Mouse (Mus musculus) regulatory T cell (primary cell): ENCODE data around the gene Atxn1.

Experiments
- in situ Hi-C: fragments of 300-600 bp; cut with MboI, MseI; formaldehyde crosslinking; loops from one replicate; pipeline ENCODE4 v1.15.1; 2025; ENCODE audit warnings: high pct_unique_total_duplicates

The Atxn1 gene

GRCm38 (mm10) chr13:45538532-45539204, 426.1 kb downstream of the Atxn1 start:
- in situ Hi-C loops: no loop called here

DNA sequence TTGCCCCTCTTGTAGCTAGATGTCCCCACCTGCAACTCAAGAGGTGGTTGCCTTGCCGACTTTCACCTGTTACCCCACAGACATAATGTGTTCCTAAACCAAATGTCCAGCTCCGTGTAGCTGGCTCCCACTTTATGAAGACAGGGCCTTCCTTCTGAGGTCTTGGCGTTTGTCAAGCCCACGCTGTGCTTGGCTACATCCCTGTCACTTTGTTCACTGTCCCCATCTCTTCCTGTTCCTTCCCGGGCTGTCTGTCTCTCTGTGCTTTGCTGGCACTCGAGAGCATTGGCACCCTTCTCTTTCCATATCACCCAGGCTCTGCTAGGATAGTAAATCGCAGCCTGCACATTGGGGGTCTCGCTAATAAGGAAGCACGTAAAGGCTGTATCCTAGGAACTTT, 426.7 kb downstream of the Atxn1 start:
- in situ Hi-C loops: no loop called here

- in situ Hi-C loops: no loop called here
Observed at GRCm38 (mm10) chr13:45537110-45537509, 427.7 kb downstream of the Atxn1 start.

GRCm38 (mm10) chr13:45535731-45536453, 428.9 kb downstream of the Atxn1 start:
- in situ Hi-C loops: no loop called here

DNA sequence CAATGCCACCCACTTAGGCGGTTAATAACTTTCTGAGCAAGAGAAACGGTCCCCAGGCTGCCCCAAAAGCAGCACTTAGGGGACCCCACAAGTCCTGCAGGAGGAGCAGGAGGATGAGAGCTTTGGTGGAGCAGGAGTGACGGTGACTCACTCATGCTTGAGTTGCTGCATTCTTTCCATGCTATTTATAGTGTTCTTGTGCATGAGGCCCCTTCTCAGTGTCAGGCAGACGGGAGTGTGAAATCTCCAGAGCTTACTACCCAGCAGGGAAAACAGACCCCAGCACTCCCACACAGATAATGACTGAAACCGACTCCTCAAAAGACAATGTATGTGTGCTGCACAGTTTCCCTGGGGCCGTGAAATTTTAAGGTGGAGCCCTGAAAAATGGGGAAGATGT, 434.1 kb downstream of the Atxn1 start:
- in situ Hi-C loops: no loop called here

DNA sequence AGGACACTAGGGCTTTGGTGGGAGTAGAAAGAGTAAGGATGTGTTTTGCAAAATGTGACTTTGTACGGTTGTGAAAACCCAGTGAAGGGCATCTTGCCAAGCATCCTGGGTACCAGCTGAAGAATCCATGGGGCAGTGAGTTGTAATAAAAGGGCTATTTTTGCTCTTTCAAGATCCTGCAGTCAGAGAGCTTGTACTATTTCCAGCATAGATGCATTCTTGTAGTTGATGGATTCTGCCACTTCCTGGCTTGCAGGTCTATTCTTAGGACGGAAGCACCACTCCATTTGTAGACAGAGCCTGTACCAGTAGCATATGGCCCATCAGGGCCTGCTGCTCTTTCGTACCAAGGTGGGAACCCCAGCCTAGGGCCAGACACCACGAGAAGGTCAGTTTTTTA, 436.0 kb downstream of the Atxn1 start:
- in situ Hi-C loops: no loop called here

- in situ Hi-C loops: no loop called here
Observed at GRCm38 (mm10) chr13:45527232-45527964, 437.4 kb downstream of the Atxn1 start.

- in situ Hi-C loops: no loop called here
Observed at GRCm38 (mm10) chr13:45526230-45526629, 438.6 kb downstream of the Atxn1 start.

DNA sequence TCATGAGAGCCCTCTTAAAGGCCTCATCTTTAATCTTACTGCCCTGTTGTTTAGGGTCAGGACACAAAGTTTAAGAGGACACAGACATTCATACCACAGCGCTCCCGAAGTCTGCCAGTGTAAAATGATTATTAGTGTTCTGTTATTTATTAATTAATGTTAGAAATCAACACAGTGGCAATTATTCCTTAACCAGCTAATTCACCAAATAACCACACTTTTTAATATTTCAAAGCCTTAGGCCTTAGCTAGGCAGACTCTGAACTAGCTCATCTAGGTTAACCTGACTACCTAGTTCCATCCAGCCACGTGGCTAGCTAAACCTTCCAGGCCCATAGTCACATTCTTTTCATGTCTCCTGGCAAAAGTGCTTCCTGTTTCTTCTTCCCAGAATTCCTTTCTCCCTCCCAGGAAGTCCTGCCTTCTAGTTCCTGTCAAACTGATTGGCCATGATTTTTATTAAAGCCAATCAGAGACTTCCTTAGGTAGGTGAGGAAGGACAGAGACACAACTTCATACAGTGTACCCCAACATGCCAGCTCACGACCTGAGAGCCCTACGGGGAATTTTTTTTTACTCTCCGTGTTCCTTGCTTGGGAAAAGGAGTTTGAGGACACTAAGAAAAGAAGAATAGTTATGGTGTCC, 439.9 kb downstream of the Atxn1 start:
- in situ Hi-C loops: no loop called here

DNA sequence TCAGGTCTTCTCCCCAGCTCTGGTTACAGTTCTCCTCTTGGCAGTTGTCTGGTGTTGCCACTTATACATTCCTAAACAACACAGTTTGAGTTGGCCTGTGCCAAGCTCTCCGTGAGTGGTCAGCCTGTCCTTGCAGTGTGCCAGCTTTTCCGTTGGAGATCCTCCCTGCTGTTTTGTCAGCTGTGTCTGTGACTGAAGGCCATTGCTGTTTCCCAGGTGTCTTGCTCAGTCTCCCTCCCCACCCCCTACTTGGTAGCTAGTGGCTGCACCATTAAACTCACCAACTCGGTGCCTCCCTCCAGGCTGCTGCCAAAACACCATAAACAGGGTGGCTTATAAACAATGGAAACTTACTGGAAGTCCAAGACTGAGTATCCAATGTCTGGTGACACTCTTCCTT, 440.5 kb downstream of the Atxn1 start:
- in situ Hi-C loops: no loop called here

DNA sequence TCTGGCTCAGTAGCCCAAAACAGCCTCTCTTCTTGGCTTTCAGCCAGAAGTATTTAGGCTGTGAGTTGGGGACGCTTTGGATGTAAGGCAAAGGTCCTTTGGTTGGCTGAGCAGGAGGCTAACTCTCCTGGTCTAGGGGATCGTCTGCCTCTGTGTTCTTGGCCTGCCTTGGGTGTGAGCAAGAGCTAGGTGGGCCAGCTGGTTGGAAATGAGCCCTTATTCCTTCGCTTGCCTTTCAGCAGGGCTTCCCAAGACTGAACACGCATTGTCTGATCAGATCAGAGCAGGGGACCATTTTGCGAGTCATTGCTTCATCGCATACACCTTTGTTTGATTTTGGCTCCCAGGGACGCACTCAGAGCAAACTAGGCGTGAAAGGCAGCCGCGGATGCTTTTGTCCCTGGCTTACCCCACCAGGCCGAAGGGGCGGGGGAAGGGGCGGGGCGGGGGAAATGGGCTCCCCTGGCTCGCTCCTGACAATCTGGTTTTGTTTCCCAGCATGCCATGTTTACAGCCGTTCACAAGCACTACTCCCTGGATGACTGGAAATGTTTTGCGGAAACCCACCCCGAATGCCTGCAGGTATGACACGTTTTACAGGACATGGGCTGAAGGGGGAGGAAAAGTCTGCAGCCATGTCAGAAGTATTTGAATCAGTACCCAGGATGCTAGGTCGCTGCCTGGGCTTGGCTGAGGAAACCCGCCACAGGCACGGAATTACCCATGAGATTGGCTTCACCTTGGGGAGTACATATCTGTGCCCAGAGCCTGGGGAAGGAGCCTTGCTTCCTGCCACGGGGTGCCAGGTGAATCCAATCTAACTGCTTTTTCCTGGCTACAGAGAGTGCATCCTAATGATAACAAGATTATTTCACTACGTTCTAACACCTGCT, 448.1 kb downstream of the Atxn1 start:
- in situ Hi-C loops: no loop called here

- in situ Hi-C loops: no loop called here
Observed at GRCm38 (mm10) chr13:45514832-45515422, 449.9 kb downstream of the Atxn1 start.

DNA sequence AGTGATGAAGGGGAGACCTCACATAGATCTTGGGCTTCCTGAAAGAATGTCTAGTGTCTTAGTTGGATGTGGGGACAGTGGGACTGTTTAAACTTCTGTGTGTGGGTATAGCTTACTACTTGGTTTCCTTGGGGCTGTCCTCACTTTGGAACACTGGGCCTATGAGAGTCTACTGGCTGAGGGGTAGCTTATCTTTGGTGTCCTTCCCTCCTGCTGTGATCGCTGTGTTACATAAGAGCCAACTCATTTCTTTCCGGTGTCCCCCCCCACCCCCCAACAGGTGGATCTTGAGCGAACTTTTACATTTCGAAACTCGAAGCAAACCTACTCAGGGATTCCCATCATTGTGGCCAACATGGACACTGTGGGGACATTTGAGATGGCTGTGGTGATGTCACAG, 450.7 kb downstream of the Atxn1 start:
- in situ Hi-C loops: no loop called here

- in situ Hi-C loops: no loop called here
Observed at GRCm38 (mm10) chr13:45513009-45513984, 451.5 kb downstream of the Atxn1 start.

DNA sequence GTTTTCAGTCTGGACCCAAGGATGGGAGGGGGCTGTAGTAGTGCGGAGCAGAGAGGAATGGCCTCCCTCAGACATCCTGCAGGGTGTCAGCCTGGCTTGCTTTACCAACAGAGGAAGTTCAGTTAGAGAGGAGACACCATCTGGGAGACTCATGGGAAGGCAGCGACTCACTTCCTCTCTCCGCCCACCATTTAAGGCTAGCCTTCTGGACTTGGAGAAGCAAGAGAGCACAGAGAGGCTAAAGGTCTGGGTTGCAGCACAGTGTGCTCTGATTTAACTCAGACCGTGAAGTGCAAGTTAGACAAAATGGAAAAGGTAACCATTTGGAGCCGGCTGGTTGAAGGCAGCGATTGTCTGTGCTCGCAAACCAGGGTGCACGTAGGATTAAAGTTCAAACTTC, 452.3 kb downstream of the Atxn1 start:
- in situ Hi-C loops: no loop called here

DNA sequence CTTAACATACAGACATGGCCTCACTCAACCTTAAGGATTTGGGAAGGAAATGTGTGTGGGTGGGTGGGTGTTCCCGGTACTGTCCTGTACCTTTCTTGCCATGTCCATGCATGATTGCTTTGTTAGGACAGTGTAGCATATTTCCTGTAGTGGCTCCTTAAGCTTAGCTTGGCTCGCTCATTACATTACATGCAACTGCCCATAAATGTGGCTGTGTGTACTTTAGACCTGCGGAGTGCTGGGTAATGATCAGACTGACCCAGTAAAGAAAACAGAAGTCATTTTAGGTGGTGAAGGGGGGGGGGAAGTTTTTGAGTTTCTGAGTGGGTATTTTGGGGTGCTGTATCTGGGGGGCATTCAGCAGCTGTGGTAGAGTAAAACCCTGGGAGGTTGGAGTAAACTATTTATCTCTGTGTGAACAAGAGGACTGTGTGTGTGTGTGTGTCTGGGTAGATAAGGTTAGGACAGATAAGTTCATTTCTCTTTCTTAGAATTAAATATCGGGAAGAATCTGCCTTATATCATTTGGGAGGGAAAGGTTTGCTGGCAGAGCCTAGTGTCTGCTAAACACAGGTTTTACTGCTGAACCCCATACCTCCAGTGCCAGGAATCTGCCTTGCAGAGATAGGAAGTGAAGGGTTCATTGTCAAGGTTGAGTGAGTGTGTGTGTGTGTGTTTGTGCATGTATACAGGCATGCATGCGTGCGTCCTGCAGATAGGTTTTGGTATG, 452.9 kb downstream of the Atxn1 start:
- in situ Hi-C loops: no loop called here

- in situ Hi-C loops: no loop called here
Observed at GRCm38 (mm10) chr13:45509366-45509765, 455.4 kb downstream of the Atxn1 start.

DNA sequence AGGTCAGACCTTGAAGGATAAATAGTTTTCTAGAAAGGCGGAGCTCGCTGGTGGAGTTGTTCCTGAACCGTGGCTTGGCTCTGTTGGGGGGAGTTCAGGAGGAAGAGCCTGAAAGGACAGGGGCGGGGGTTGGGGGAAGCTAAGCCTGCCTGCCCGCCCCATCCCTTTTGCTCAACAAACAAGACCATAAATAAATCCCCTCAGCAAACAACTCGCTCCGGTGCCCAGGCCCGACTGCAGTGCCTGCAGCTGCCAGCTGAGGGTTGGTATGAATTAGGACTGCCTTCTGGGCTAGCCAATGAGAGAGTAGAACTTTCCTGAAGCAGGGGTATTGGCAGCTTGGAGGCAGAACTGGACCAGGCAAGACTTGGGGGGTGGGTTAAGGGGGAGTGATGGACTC, 456.3 kb downstream of the Atxn1 start:
- in situ Hi-C loops: no loop called here
